Mouse (Mus musculus) bone marrow, adult 2 months (tissue): ENCODE data around the gene Dpy19l1.

Experiments
- CTCF ChIP-seq: fragments of 200-500 bp; IDR thresholded peaks from 2 replicates; pipeline ENCODE4 v1.5.1; 2011; ENCODE audit warnings: low read length, control low read depth; ENCODE audit not compliant: control insufficient read depth, insufficient read depth
- POLR2A ChIP-seq: fragments of 200-500 bp; IDR thresholded peaks from 2 replicates; pipeline ENCODE4 v1.6.1; 2011; ENCODE audit warnings: low read depth, mild to moderate bottlenecking, control low read depth, low read length, borderline replicate concordance; ENCODE audit not compliant: control insufficient read depth

DNA sequence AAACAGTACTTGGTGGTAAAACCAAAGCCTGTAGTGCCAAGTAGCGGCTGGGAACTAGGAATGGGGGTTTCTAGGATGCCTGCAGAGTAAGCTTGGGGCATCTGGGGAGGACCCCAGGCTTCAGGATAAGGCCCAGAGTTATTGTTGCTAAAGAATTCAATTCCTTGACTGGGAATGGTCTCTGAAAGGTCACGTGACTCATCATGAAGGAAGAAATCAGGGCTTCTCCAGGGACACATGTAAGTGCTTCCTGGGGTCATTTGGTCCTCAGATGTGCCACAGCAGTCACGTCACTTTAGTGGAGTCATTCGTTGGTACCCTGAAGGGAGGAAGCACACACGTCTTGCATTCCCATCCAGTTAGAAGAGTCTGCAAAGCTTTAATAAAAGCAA lies 11.1 kb upstream of the Dpy19l1 start:
- TF ChIP-seq CTCF (no peak), POLR2A (no peak)
